Mouse (Mus musculus): Measurements from ENCODE around the gene Coil.

Coil gene

GRCm38 (mm10) chr11:88970202-88970732 is at the start of gene Coil:
TSS of gene Coil (plus strand) at chr11:88970252.
- DNase-seq: peak; percentile 37

- no peak for DNase-seq
Observed at GRCm38 (mm10) chr11:88926566-88926965, 43.5 kb upstream of the Coil start.

GRCm38 (mm10) chr11:88931692-88932530 is 38.1 kb upstream of the Coil start:
- DNase-seq: no peak

GRCm38 (mm10) chr11:88933030-88933429 is 37.0 kb upstream of the Coil start:
- DNase-seq: no peak

GRCm38 (mm10) chr11:88934089-88935000 is 35.7 kb upstream of the Coil start:
- DNase-seq: no peak

GRCm38 (mm10) chr11:88937886-88938285 is 32.2 kb upstream of the Coil start:
- no peak for DNase-seq

GRCm38 (mm10) chr11:88938770-88939169 is 31.3 kb upstream of the Coil start:
- no peak for DNase-seq

- no peak for DNase-seq
Observed at GRCm38 (mm10) chr11:88939634-88940033, 30.4 kb upstream of the Coil start.

- no peak for DNase-seq
Observed at GRCm38 (mm10) chr11:88941489-88941888, 28.6 kb upstream of the Coil start.

GRCm38 (mm10) chr11:88945971-88946585 is 24.0 kb upstream of the Coil start:
- peak; percentile 30 for DNase-seq

- no peak for DNase-seq
Observed at GRCm38 (mm10) chr11:88948896-88949295, 21.2 kb upstream of the Coil start.

GRCm38 (mm10) chr11:88949802-88950639 is 20.0 kb upstream of the Coil start:
- DNase-seq: no peak

- no peak for DNase-seq
Observed at GRCm38 (mm10) chr11:88950640-88951250, 19.3 kb upstream of the Coil start.

GRCm38 (mm10) chr11:88951576-88951975 is 18.5 kb upstream of the Coil start:
- DNase-seq: no peak

- DNase-seq: no peak
Observed at GRCm38 (mm10) chr11:88952117-88952516, 17.9 kb upstream of the Coil start.

GRCm38 (mm10) chr11:88953582-88953981 is 16.5 kb upstream of the Coil start:
- no peak for DNase-seq

GRCm38 (mm10) chr11:88954803-88955202 is 15.2 kb upstream of the Coil start:
- DNase-seq: peak; percentile 60

GRCm38 (mm10) chr11:88955217-88955969 is 14.7 kb upstream of the Coil start, which contains the start of gene Scpep1:
TSS of gene Scpep1 (minus strand) at chr11:88955465.
- peak; percentile 97 for DNase-seq

GRCm38 (mm10) chr11:88958851-88959250 is 11.2 kb upstream of the Coil start:
- DNase-seq: no peak

GRCm38 (mm10) chr11:88966881-88967361 is 3.1 kb upstream of the Coil start, which contains the start of gene Elobl:
TSS of gene Elobl (minus strand) at chr11:88966931.
- no peak for DNase-seq

All from retina, postnatal 1 day (tissue).